Mouse (Mus musculus): Measurements from ENCODE around the gene Ndufs4. TPM values are rescaled to one million over a fixed set of nuclear protein-coding genes. Genes with fewer than 3 reads are reported as not detected.
A peak's percentile ranks its signal among the peaks of the same experiment; 100 is the strongest.

Gene Ndufs4
- 156 and 161 TPM in 2 replicates for polyA plus RNA-seq (2012; rRNA removed)

DNA sequence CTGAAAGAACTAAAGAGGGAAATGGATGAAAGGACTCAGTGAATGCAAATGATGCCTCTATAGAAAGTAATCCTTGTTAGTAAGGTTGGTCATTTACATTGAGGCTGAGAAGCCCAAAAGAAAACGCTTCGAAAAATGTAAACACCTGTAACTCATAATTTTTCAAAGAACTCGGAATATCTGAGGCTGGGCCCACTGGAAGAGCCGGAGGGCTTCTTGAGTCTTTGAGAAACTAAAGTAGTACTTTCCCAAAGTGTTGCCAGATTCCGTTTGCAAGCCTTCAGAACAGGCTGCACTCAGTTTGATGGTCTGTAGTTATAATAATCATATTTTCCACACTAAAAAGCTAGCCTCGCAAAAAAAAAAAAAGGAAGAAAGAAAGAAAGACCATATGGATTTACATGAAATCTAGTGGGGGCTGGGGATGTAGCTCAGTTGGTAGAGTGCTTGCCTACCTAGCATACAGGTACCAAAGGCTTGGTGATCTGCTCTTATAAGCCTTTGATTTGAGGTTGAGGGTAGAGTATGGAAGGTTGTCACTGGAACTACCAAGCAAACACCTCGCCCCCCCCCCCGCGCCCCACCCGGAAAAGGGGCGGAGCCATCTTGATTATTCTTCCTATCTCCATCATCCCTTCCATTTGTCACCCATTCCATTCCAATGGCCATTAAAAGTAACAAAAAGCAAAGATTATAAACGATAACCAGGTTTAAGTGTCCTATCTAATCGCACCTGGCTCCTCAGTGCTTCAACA, at the start of gene Ndufs4:
Ndufs4 (minus strand) TSS at position 48 of the 755 bp plus-strand sequence.
- peak within 1 kb of the TSS; percentile 90 for H3K4me3 ChIP-seq (replicated peaks; ENCODE audit: insufficient read depth, low read depth, low read length)
- TF ChIP-seq CTCF (IDR thresholded peaks at IDR 0.05; ENCODE audit: borderline replicate concordance, insufficient read depth, low read depth, low read length) (no peak), POLR2A (IDR thresholded peaks at IDR 0.05; ENCODE audit: borderline replicate concordance, insufficient read depth, low read length) (no peak)
- peak within 1 kb of the TSS; percentile 94 for H3K27ac ChIP-seq (ENCODE audit: insufficient read depth, low read length)
- WGBS: 45% methylated on average over 13 of the region's 13 CpGs
- peak in 1 of 2 experiments; percentile 15 for DNase-seq
- no peaks in the 10 kb centered on the region for H3K27me3 ChIP-seq (ENCODE audit: control insufficient read depth, insufficient read depth, low read length)
- no peaks in the 10 kb centered on the region; the same call in 1 of the 2 replicates for H3K4me1 ChIP-seq (ENCODE audit: control insufficient read depth, insufficient read depth, low read length)

DNA sequence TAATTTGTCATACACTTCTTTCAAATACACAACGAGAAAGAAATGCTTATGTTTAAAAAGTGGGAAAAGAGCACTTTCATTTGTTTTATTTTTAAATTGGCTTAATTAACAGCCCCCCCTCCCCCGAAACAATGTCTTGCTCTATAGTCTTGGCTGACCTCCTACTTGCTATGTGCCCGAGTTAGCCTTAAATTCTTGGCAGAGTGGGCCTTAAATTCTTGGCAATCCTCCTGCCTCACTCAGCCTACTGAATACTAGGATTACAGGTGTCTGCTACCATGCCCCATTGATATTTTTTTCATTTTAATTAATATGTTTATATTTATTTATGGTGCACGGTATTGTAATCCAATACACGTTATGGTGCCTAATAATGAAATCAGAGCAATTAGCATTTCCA, 44.4 kb upstream of the Ndufs4 start:
- H3K27me3 ChIP-seq (ENCODE audit: control insufficient read depth, insufficient read depth, low read length): no peaks in the 10 kb centered on the region
- no peak for DNase-seq
- TF ChIP-seq CTCF (IDR thresholded peaks at IDR 0.05; ENCODE audit: borderline replicate concordance, insufficient read depth, low read depth, low read length) (no peak), POLR2A (IDR thresholded peaks at IDR 0.05; ENCODE audit: borderline replicate concordance, insufficient read depth, low read length) (no peak)
- no peaks in the 10 kb centered on the region for H3K4me1 ChIP-seq (ENCODE audit: control insufficient read depth, insufficient read depth, low read length)
- H3K27ac ChIP-seq (ENCODE audit: insufficient read depth, low read length): no peak overlapping the region
- WGBS: 39% methylated on average over 5 of the region's 5 CpGs
- H3K4me3 ChIP-seq (replicated peaks; ENCODE audit: insufficient read depth, low read depth, low read length): no peak overlapping the region

DNA sequence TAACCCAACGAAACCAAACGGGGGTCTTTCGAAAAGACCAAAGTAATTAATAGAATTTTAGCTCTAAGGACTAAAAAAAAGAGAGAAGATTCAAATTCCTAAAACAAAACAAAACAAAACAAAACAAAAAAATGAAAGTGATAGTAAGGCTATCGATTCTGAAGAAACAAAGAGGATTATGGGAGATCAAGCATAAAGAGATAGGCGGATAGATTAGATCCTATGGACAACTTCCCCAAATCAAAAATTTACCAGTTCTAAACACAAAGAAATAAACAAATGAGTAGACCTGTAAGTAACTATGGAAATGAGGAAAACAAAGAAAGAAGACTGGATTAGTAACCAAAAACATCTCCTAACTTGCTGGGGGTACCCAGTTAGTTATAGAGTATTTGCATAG, 37.2 kb upstream of the Ndufs4 start:
- Histone ChIP-seq H3K27ac (ENCODE audit: insufficient read depth, low read length) (no peak overlapping the region), H3K4me3 (replicated peaks; ENCODE audit: insufficient read depth, low read depth, low read length) (no peak overlapping the region), H3K4me1 (ENCODE audit: control insufficient read depth, insufficient read depth, low read length) (no peaks in the 10 kb centered on the region), H3K27me3 (ENCODE audit: control insufficient read depth, insufficient read depth, low read length) (no peaks in the 10 kb centered on the region)
- TF ChIP-seq CTCF (IDR thresholded peaks at IDR 0.05; ENCODE audit: borderline replicate concordance, insufficient read depth, low read depth, low read length): no peak
- no peak for TF ChIP-seq POLR2A (IDR thresholded peaks at IDR 0.05; ENCODE audit: borderline replicate concordance, insufficient read depth, low read length)
- no peak for DNase-seq
- 94% methylated on average over 5 of the region's 5 CpGs for WGBS

DNA sequence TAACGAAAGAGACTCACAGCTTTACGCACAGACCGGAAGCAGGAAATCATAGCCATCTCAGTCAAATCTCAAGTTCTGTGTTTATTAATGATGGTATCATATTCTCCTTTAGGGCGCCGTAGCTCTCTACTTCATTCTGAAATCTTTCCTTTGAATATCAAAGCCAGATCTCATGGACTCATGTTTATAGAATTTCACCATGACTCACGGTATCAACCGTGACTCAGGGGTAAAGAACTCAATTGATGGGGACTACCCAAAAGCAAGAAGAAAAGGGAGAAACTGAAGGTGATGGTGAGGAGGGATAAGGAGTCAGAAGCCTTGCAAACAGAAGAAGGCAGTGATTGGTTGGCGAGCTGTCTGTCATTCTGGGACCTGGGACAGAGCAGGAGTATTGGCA, 32.2 kb upstream of the Ndufs4 start:
- 92% methylated on average over 8 of the region's 8 CpGs for WGBS
- Histone ChIP-seq H3K4me3 (replicated peaks; ENCODE audit: insufficient read depth, low read depth, low read length) (no peak overlapping the region), H3K4me1 (ENCODE audit: control insufficient read depth, insufficient read depth, low read length) (no peaks in the 10 kb centered on the region), H3K27me3 (ENCODE audit: control insufficient read depth, insufficient read depth, low read length) (no peaks in the 10 kb centered on the region), H3K27ac (ENCODE audit: insufficient read depth, low read length) (no peak overlapping the region)
- no peak for DNase-seq
- TF ChIP-seq CTCF (IDR thresholded peaks at IDR 0.05; ENCODE audit: borderline replicate concordance, insufficient read depth, low read depth, low read length) (no peak), POLR2A (IDR thresholded peaks at IDR 0.05; ENCODE audit: borderline replicate concordance, insufficient read depth, low read length) (no peak)

DNA sequence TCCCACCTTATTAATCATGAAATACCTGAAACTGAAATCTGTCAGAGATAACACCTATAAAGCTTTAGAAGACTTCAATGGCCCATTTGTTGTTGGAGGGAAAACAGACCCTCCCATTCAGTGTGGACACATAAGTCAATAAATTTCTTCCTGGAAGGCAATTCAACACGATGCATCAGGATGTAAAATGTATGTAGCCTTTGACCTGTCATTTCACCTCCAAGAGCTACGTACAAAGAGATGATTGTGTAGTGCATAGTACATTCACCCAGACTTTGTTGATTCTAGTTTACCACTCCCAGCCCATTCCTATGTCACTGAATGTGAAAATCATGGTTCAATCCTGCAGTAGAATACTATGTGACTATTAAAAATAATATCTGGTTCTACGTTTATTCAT, 31.3 kb upstream of the Ndufs4 start:
- no peak overlapping the region for H3K4me3 ChIP-seq (replicated peaks; ENCODE audit: insufficient read depth, low read depth, low read length)
- H3K27me3 ChIP-seq (ENCODE audit: control insufficient read depth, insufficient read depth, low read length): no peaks in the 10 kb centered on the region
- no peak for DNase-seq
- TF ChIP-seq POLR2A (IDR thresholded peaks at IDR 0.05; ENCODE audit: borderline replicate concordance, insufficient read depth, low read length) (no peak), CTCF (IDR thresholded peaks at IDR 0.05; ENCODE audit: borderline replicate concordance, insufficient read depth, low read depth, low read length) (no peak)
- no peak overlapping the region for H3K27ac ChIP-seq (ENCODE audit: insufficient read depth, low read length)
- 82% methylated on average over 3 of the region's 3 CpGs for WGBS
- H3K4me1 ChIP-seq (ENCODE audit: control insufficient read depth, insufficient read depth, low read length): no peaks in the 10 kb centered on the region

DNA sequence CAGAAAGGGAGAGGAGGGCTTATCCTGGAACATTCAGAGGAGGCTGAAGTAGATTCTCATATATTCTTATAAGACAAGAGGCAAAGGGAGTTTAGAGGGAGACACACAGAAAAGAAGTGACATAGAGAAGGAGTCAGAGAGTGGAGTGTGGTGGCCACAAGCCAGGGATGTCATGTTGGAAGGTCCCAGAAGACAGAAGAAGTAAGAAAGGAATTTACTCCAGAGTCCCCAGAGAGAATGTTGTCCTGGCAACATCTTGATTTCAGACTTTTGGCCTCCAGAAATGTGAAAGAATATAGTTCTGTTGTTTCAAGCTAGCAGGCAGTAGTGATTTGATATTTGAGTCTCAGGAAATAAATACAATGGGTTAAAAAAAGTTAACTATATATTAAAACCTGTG, 24.3 kb upstream of the Ndufs4 start:
- no peak for TF ChIP-seq CTCF (IDR thresholded peaks at IDR 0.05; ENCODE audit: borderline replicate concordance, insufficient read depth, low read depth, low read length)
- TF ChIP-seq POLR2A (IDR thresholded peaks at IDR 0.05; ENCODE audit: borderline replicate concordance, insufficient read depth, low read length): no peak
- no peak for DNase-seq

DNA sequence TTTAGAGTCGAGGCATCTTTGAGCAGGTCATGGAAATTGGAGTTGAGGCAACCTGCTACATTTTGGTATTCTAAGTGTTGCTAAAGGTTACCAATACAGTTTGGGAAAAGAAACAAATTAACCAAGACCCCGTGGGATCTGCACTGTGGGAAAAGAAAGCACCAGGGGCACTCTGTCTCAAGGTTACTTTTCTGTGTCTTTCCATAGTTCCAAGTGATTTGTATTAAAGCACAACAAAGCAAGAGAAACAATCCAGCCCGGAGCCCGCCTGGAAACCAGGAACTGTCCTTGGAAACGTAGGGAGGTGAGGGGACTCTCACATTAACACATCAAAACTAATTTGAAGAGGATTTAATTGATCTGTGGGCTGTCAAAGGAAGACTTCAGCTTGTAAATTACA, 18.8 kb upstream of the Ndufs4 start:
- 17% methylated on average over 5 of the region's 5 CpGs for WGBS
- no peak for DNase-seq
- Histone ChIP-seq H3K4me1 (ENCODE audit: control insufficient read depth, insufficient read depth, low read length) (no peaks in the 10 kb centered on the region), H3K27me3 (ENCODE audit: control insufficient read depth, insufficient read depth, low read length) (no peaks in the 10 kb centered on the region), H3K27ac (ENCODE audit: insufficient read depth, low read length) (no peak overlapping the region), H3K4me3 (replicated peaks; ENCODE audit: insufficient read depth, low read depth, low read length) (no peak overlapping the region)
- TF ChIP-seq CTCF (IDR thresholded peaks at IDR 0.05; ENCODE audit: borderline replicate concordance, insufficient read depth, low read depth, low read length) (no peak), POLR2A (IDR thresholded peaks at IDR 0.05; ENCODE audit: borderline replicate concordance, insufficient read depth, low read length) (no peak)

More for the DNA sequence above, 24.3 kb upstream of the Ndufs4 start:
- Histone ChIP-seq H3K27ac (ENCODE audit: insufficient read depth, low read length) (no peak overlapping the region), H3K4me3 (replicated peaks; ENCODE audit: insufficient read depth, low read depth, low read length) (no peak overlapping the region), H3K27me3 (ENCODE audit: control insufficient read depth, insufficient read depth, low read length) (no peaks in the 10 kb centered on the region), H3K4me1 (ENCODE audit: control insufficient read depth, insufficient read depth, low read length) (no peaks in the 10 kb centered on the region)

DNA sequence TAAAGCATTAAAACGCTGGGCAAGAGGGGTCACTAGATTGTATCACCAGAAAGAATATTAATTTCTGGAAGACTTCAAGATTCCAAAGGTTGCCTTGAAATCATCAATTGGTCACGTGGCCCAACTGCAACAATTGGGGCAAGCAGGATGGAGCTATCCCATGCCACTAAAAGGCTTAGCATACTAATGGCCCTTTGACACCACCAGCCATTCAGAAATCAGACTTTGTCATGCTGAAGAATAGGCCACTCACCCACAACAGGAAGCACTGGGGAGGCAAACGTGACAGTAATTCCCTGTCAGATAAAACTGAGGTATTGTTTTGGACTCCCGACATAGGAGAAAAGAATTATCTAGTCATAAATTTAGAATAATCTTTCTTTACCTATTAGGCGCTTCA, 18.4 kb upstream of the Ndufs4 start:
- H3K27me3 ChIP-seq (ENCODE audit: control insufficient read depth, insufficient read depth, low read length): no peaks in the 10 kb centered on the region
- H3K4me1 ChIP-seq (ENCODE audit: control insufficient read depth, insufficient read depth, low read length): no peaks in the 10 kb centered on the region
- H3K27ac ChIP-seq (ENCODE audit: insufficient read depth, low read length): no peak overlapping the region
- 27% methylated on average over 5 of the region's 5 CpGs for WGBS
- H3K4me3 ChIP-seq (replicated peaks; ENCODE audit: insufficient read depth, low read depth, low read length): no peak overlapping the region
- TF ChIP-seq CTCF (IDR thresholded peaks at IDR 0.05; ENCODE audit: borderline replicate concordance, insufficient read depth, low read depth, low read length) (no peak), POLR2A (IDR thresholded peaks at IDR 0.05; ENCODE audit: borderline replicate concordance, insufficient read depth, low read length) (no peak)
- DNase-seq: no peak
